Comparison of ENCODE assay signal across 9 mouse cellular contexts in the genomic region with DNA sequence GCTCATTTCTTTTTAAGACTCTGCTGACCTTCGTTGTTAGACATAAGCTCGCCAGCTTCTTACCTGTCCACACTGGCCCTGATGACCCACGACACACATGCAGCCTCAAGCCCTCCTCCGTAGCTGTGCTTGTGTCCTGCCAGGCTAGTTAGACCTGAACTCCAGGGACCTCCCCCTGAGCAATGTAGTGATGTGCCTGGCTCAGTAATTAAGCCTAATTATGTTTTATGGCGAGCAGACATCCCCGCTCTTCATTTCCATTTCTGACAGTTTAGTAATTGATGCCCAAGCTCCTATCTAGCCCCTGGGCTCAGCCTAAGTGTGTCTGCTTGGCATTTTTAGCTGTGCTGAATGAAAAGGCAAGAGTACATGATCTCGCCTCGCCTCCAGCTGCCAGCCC. TPM values are rescaled to one million over a fixed set of nuclear protein-coding genes. Genes with fewer than 3 reads are reported as not detected.
A peak's percentile ranks its signal among the peaks of the same experiment; 100 is the strongest.
DNase-seq lines count a peak whose midpoint lies in the region; ATAC-seq and TF ChIP-seq lines count a peak whose summit lies in the region.
"Had no signal": no experiment of that assay in that cellular context is flagged by ENCODE, and none has a peak within 500 bp of the region (broad histone marks: within the 10 kb centered on the region; RNA-seq: fewer than 3 reads in every experiment).

No protein-coding gene starts in this region.

- H3K4me3 ChIP-seq in intestine, embryonic 16.5 days (ENCODE audit: low read length): no peak overlapping the region
- H3K4me3 ChIP-seq in intestine, embryonic 15.5 days (replicated peaks): no peak overlapping the region
- H3K4me3 ChIP-seq in embryonic facial prominence, embryonic 12.5 days: no peak overlapping the region
- no peak overlapping the region for H3K4me3 ChIP-seq in intestine, postnatal 0 days (ENCODE audit: low read depth, low read length)

- no peak for ATAC-seq in intestine, embryonic 16.5 days
- ATAC-seq in intestine, embryonic 15.5 days: no peak
- 0 out of 2 replicates have a peak, but pooled peaks have one; percentile 45 for ATAC-seq in embryonic facial prominence, embryonic 12.5 days (ENCODE audit: insufficient number of reproducible peaks, insufficient read depth, low FRiP score, low TSS enrichment)
- no peak for ATAC-seq in intestine, postnatal 0 days
- no peak for ATAC-seq in activated CD4-positive, CD25-positive, alpha-beta regulatory T cell, adult 4 months

- no peaks in the 10 kb centered on the region for H3K9me3 ChIP-seq in intestine, embryonic 16.5 days (ENCODE audit: control insufficient read depth, low read length)
- H3K9me3 ChIP-seq in intestine, embryonic 15.5 days: no peaks in the 10 kb centered on the region
- H3K9me3 ChIP-seq in embryonic facial prominence, embryonic 12.5 days: no peaks in the 10 kb centered on the region
- H3K9me3 ChIP-seq in intestine, postnatal 0 days (ENCODE audit: control insufficient read depth): no peaks in the 10 kb centered on the region

- 73% methylated on average over 8 of the region's 8 CpGs for whole genome bisulfite sequencing in intestine, embryonic 16.5 days
- 77% methylated on average over 8 of the region's 8 CpGs for WGBS in intestine, embryonic 15.5 days
- 69% methylated on average over 8 of the region's 8 CpGs for WGBS in embryonic facial prominence, embryonic 12.5 days
- WGBS in intestine, postnatal 0 days: 74% methylated on average over 8 of the region's 8 CpGs

- H3K4me2 ChIP-seq in intestine, embryonic 16.5 days (ENCODE audit: low read depth, low read length): 0 out of 2 replicates have a peak overlapping the region, but pooled peaks have one; percentile 15
- H3K4me2 ChIP-seq in intestine, embryonic 15.5 days (replicated peaks): no peak overlapping the region
- no peak overlapping the region for H3K4me2 ChIP-seq in embryonic facial prominence, embryonic 12.5 days (replicated peaks)
- H3K4me2 ChIP-seq in intestine, postnatal 0 days (replicated peaks; ENCODE audit: low read depth): peak overlapping the region; percentile 52

- peak overlapping the region; percentile 18; the same call in 1 of the 2 replicates for H3K27ac ChIP-seq in intestine, embryonic 16.5 days (ENCODE audit: low read length)
- no peak overlapping the region for H3K27ac ChIP-seq in intestine, embryonic 15.5 days
- H3K27ac ChIP-seq in embryonic facial prominence, embryonic 12.5 days: no peak overlapping the region
- no peak overlapping the region for H3K27ac ChIP-seq in intestine, postnatal 0 days (ENCODE audit: low read depth, low read length)
- H3K27ac ChIP-seq: liver, embryonic 14.5 days had no signal

- no peak for TF ChIP-seq CTCF in intestine, postnatal 0 days (IDR thresholded peaks at IDR 0.05; ENCODE audit: low read depth)

- DNase-seq in CD4-positive helper T cell, adult 2 months (ENCODE audit: low read depth, low spot score): peak; percentile 6
- DNase-seq in B cell, adult 2 months: no peak
- DNase-seq in frontal cortex, postnatal 10 days (ENCODE audit: low spot score in 2 of 2): no peak

- no peaks in the 10 kb centered on the region for H3K27me3 ChIP-seq in intestine, embryonic 16.5 days (replicated peaks; ENCODE audit: control insufficient read depth, insufficient read depth, low read length)
- H3K27me3 ChIP-seq in intestine, embryonic 15.5 days (replicated peaks): no peaks in the 10 kb centered on the region
- no peaks in the 10 kb centered on the region for H3K27me3 ChIP-seq in embryonic facial prominence, embryonic 12.5 days
- H3K27me3 ChIP-seq in intestine, postnatal 0 days (replicated peaks; ENCODE audit: control insufficient read depth, insufficient read depth, low read length): no peaks in the 10 kb centered on the region

- peaks cover 26% of the 10 kb centered on the region for H3K4me1 ChIP-seq in intestine, embryonic 16.5 days (ENCODE audit: control insufficient read depth, insufficient read depth, low read length)
- peaks cover 15% of the 10 kb centered on the region for H3K4me1 ChIP-seq in intestine, embryonic 15.5 days (replicated peaks)
- H3K4me1 ChIP-seq in embryonic facial prominence, embryonic 12.5 days: peaks cover 12% of the 10 kb centered on the region; the same call in 1 of the 2 replicates
- H3K4me1 ChIP-seq in intestine, postnatal 0 days (replicated peaks; ENCODE audit: control insufficient read depth, insufficient read depth, low read length): no peaks in the 10 kb centered on the region

- H3K9ac ChIP-seq in intestine, embryonic 16.5 days (ENCODE audit: low read depth, low read length): no peak overlapping the region
- no peak overlapping the region for H3K9ac ChIP-seq in intestine, embryonic 15.5 days
- no peak overlapping the region for H3K9ac ChIP-seq in embryonic facial prominence, embryonic 12.5 days
- H3K9ac ChIP-seq in intestine, postnatal 0 days (ENCODE audit: low read depth, low read length): 0 out of 2 replicates have a peak overlapping the region, but pooled peaks have one; percentile 11
- H3K9ac ChIP-seq: liver, embryonic 14.5 days had no signal

- peaks cover 8% of the 10 kb centered on the region; the same call in 1 of the 2 replicates for H3K36me3 ChIP-seq in intestine, embryonic 16.5 days (ENCODE audit: control insufficient read depth, insufficient read depth, low read length)
- 0 out of 2 replicates have a peak, but pooled peaks cover 7% of the 10 kb centered on the region for H3K36me3 ChIP-seq in intestine, embryonic 15.5 days
- H3K36me3 ChIP-seq in embryonic facial prominence, embryonic 12.5 days: peaks cover 41% of the 10 kb centered on the region
- H3K36me3 ChIP-seq in intestine, postnatal 0 days (ENCODE audit: control insufficient read depth, insufficient read depth): peaks cover 8% of the 10 kb centered on the region; the same call in 1 of the 2 replicates

RNA-seq across cellular contexts. Expression of gene Cnn3, which starts 22.3 kb away (rescaled TPM):
- 334 and 375 TPM in 2 replicates for polyA plus RNA-seq in intestine, embryonic 16.5 days (2015; fragmentation: Nextera tagmentation; extraction: Ambion mirVana)
- 414 and 470 TPM in 2 replicates for polyA plus RNA-seq in intestine, embryonic 15.5 days (2015; fragmentation: Nextera tagmentation; extraction: Ambion mirVana)
- 896 and 941 TPM in 2 replicates for polyA plus RNA-seq in embryonic facial prominence, embryonic 12.5 days (2016; fragmentation: Nextera tagmentation; extraction: Ambion mirVana)
- 132 and 135 TPM in 2 replicates for polyA plus RNA-seq in intestine, postnatal 0 days (2015; fragmentation: Nextera tagmentation; extraction: Ambion mirVana)
- polyA plus RNA-seq in activated CD4-positive, CD25-positive, alpha-beta regulatory T cell, adult 4 months (2017; shearing (Covaris generic)): 1 to 10 TPM; 2.5 to 4.1 TPM

Comparison
In these comparisons a context has a peak if more than half of its experiments do, and no peak if none do; other contexts are left out.
1. H3K4me2 ChIP-seq: peak in intestine, embryonic 16.5 days (single experiment) and intestine, postnatal 0 days (single experiment); none in intestine, embryonic 15.5 days (single experiment) and embryonic facial prominence, embryonic 12.5 days (single experiment).
2. RNA of gene Cnn3, which starts 22.3 kb away (polyA plus RNA-seq): 896 to 941 TPM in embryonic facial prominence, embryonic 12.5 days, 414 to 470 TPM in intestine, embryonic 15.5 days, 334 to 375 TPM in intestine, embryonic 16.5 days and 132 to 135 TPM in intestine, postnatal 0 days; 2.5 to 4.1 TPM in activated CD4-positive, CD25-positive, alpha-beta regulatory T cell, adult 4 months; every median in the first group is over 10 times any median in the second.